Mouse (Mus musculus) mature B cell (primary cell): ENCODE measurements around the gene Gm3252.
"Not testable (repeated sequence)": the region's sequence is repeated elsewhere in the genome, so short reads cannot be mapped to it uniquely, and the experiment has no call there.

Source experiments
- in situ Hi-C: fragments of 300-500 bp; cut with MboI; formaldehyde crosslinking; loops from 2 replicates; pipeline ENCODE4 v1.14.3; 2019

Gm3252 gene

DNA sequence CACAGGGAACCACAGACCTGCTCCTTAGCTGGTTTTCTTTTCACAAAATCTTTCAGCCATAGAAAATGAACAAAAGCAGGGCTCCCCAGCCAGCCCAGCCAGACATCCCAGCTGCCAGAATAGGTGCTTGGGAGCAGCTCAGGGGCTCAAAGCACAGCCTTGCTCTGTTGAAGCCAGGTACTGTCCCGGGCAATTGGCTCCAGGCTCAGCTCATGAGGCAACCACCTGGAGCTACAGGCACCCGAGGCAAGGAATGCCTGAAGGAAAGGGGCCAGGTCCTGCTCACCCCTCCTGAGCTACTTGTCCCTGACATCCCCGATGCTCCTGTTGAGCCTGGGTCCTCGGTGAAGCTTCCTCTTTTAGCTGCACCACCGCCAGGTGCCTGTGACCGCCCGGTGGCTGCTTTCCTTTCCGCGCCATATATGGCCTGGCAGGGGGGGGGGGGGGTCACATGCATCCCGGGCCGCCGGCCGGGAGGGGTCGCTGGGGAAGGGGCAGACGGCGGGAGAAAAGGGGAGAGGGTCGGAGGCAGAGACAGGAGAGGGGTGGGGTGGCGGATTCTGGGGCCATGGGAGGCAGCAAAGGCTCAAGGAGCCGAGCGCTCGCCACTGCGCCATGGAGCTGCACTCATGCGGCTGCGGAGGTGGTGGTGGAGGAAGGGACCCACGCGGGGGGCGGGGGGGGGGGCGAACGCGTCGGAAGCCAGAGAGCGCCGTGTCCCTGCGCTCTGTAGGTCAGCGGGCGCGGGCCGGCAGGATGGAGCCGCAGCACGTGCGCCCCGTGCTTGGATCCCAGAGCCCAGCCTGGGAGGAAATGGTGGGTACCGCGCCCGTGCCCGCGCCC lies at the start of gene Gm3252:
Gene Gm3252 (plus strand): TSS at position 738 of the 843 bp plus-strand sequence.
- in situ Hi-C loops, result not testable (repeated sequence)

DNA sequence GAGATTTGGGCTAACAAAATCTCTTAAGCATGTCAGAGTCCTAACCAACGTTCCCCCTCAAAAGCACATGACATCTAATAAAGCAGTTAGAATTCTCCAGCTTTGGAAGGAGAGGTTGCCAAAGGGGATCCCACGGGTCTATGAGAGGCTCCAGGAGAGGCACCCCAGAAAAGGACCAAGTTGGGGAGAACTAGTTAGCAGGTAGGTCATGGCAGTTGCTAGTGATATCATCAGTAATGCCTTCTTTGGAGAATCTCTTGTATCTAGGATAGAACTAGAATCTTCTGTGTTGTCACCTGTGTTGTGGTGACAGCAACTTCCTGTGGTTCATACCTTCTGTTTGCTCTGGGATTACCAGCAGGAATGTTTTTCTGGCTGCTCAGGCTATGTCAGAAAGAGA lies 17.6 kb upstream of the Gm3252 start, which contains the start of gene Gm7876:
Gene Gm7876 (plus strand): TSS at position 301 of the 400 bp plus-strand sequence.
- in situ Hi-C loops, result not testable (repeated sequence)

DNA sequence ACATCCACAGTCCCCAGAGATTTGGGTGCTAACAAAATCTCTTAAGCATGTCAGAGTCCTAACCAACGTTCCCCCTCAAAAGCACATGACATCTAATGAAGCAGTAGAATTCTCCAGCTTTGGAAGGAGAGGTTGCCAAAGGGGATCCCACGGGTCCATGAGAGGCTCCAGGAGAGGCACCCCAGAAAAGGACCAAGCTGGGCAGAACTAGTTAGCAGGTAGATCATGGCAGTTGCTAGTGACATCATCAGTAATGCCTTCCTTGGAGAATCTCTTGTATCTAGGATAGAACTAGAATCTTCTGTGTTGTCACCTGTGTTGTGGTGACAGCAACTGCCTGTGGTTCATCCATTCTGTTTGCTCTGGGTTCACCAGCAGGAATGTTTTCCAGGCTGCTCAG lies 49.5 kb downstream of the Gm3252 start, which contains the start of gene Gm9602:
Gene Gm9602 (plus strand): TSS at position 301 of the 400 bp plus-strand sequence.
- in situ Hi-C loops, result not testable (repeated sequence)
